Mouse (Mus musculus) forebrain, embryonic 16.5 days (tissue): ENCODE results near the gene Ankib1. TPM values are rescaled to one million over a fixed set of nuclear protein-coding genes. Genes with fewer than 3 reads are reported as not detected.
"Not testable (repeated sequence)": the region's sequence is repeated elsewhere in the genome, so short reads cannot be mapped to it uniquely, and the experiment has no call there.

Experiments
- ATAC-seq: fragments of 200-750 bp; cut with Nextera tagmentation; 2 replicates; pipeline ENCODE4 v1.8.0; 2017; ENCODE audit warnings: mild to moderate bottlenecking, moderate library complexity
- H3K27ac ChIP-seq: fragments of 300-500 bp; sonication (generic); 2 replicates; pipeline ENCODE4 v1.5.1; 2014; ENCODE audit warnings: low read length, control low read depth
- H3K27me3 ChIP-seq: fragments of 300-500 bp; sonication (generic); replicated peaks from 2 replicates; pipeline ENCODE4 v1.6.1; 2014; ENCODE audit warnings: low read length; ENCODE audit not compliant: control insufficient read depth, insufficient read depth
- H3K36me3 ChIP-seq: fragments of 300-500 bp; sonication (generic); 2 replicates; pipeline ENCODE4 v1.6.1; 2014; ENCODE audit not compliant: control insufficient read depth, insufficient read depth
- H3K4me1 ChIP-seq: fragments of 300-500 bp; sonication (generic); replicated peaks from 2 replicates; pipeline ENCODE4 v1.6.1; 2014; ENCODE audit warnings: low read length; ENCODE audit not compliant: control insufficient read depth, insufficient read depth
- H3K4me2 ChIP-seq: fragments of 300-500 bp; sonication (generic); 2 replicates; pipeline ENCODE4 v1.6.1; 2014; ENCODE audit warnings: mild to moderate bottlenecking, low read length, control low read depth
- H3K4me3 ChIP-seq: fragments of 300-500 bp; sonication (generic); replicated peaks from 2 replicates; pipeline ENCODE4 v1.5.1; 2014; ENCODE audit warnings: mild to moderate bottlenecking, low read length, control low read depth
- H3K9ac ChIP-seq: fragments of 300-500 bp; sonication (generic); replicated peaks from 2 replicates; pipeline ENCODE4 v1.6.1; 2014; ENCODE audit warnings: low read depth, low read length, control low read depth
- H3K9me3 ChIP-seq: fragments of 300-500 bp; sonication (generic); 2 replicates; pipeline ENCODE4 v1.6.1; 2016; ENCODE audit warnings: low read length; ENCODE audit not compliant: control insufficient read depth
- WGBS: fragments of 180-500 bp; shearing (Covaris S2); extraction: QIAGEN DNeasy Blood & Tissue Kit; methylation state at CpG from one replicate; pipeline ENCODE4 v1.1.7; 2014; 5-methylcytosine and 5-hydroxymethylcytosine counted together
- polyA plus RNA-seq: library from polyadenylated mRNA; unstranded; fragments of >200 nt; fragmentation: Nextera tagmentation; extraction: Ambion mirVana; gene quantifications from 2 replicates; pipeline ENCODE4 v1.2.1, GENCODE M21; 2015

The Ankib1 gene
- polyA plus RNA-seq, 1 experiment from 2014 or later, result 19.2 TPM

GRCm38 (mm10) chr5:3652903-3653575 is 149.7 kb downstream of the Ankib1 start:
- not testable (repeated sequence) for H3K9me3 ChIP-seq, H3K27ac ChIP-seq, H3K9ac ChIP-seq, H3K4me3 ChIP-seq, H3K4me1 ChIP-seq, H3K36me3 ChIP-seq, H3K4me2 ChIP-seq, H3K27me3 ChIP-seq, ATAC-seq
- WGBS, result 94% methylated on average over 14 of the region's 25 CpGs

DNA sequence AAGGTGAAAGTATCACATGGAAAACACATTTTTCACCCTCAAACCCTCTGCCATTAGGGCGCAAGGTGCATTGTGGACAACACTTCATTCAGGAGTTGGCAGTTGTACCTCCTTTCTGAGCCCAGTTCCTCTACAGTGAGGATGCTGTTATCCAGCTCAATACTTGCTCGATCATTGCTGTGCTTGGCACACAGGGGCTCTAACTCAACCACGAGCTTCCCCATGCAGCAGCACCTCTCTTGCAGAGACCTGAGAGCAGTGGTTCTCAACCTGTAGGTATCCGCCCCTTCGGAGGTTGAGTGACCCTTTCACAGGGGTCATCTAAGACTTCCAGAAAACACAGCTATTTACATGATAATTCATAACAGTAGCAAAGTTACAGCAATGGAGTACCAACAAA is 151.1 kb downstream of the Ankib1 start:
- 86% methylated on average over 5 of the region's 5 CpGs for WGBS
- no peak for ATAC-seq
- H3K27ac ChIP-seq, result no peak overlapping the region
- H3K4me3 ChIP-seq, result no peak overlapping the region
- H3K4me2 ChIP-seq, result no peak overlapping the region
- no peaks in the 10 kb centered on the region for H3K36me3 ChIP-seq
- H3K4me1 ChIP-seq, result peaks cover under 1% of the 10 kb centered on the region
- no peaks in the 10 kb centered on the region for H3K27me3 ChIP-seq
- H3K9ac ChIP-seq, result no peak overlapping the region
- no peaks in the 10 kb centered on the region for H3K9me3 ChIP-seq

GRCm38 (mm10) chr5:3650881-3651280 is 151.8 kb downstream of the Ankib1 start, which contains the start of gene Tmbim7:
Gene Tmbim7 (plus strand): TSS chr5:3651181.
- no peaks in the 10 kb centered on the region for H3K36me3 ChIP-seq
- H3K4me1 ChIP-seq, result peaks cover 5% of the 10 kb centered on the region
- H3K9me3 ChIP-seq, result no peaks in the 10 kb centered on the region
- ATAC-seq, result no peak
- H3K9ac ChIP-seq, result no peak within 1 kb of the TSS
- no peak within 1 kb of the TSS for H3K4me2 ChIP-seq
- H3K4me3 ChIP-seq, result no peak within 1 kb of the TSS
- no peaks in the 10 kb centered on the region for H3K27me3 ChIP-seq
- 67% methylated on average over 6 of the region's 6 CpGs for WGBS
- H3K27ac ChIP-seq, result no peak within 1 kb of the TSS

- no peaks in the 10 kb centered on the region for H3K27me3 ChIP-seq
- ATAC-seq, result no peak
- H3K4me1 ChIP-seq, result peaks cover 10% of the 10 kb centered on the region
- no peak overlapping the region for H3K27ac ChIP-seq
- no peak overlapping the region for H3K4me2 ChIP-seq
- peaks cover 4% of the 10 kb centered on the region; the same call in 1 of the 2 replicates for H3K36me3 ChIP-seq
- H3K4me3 ChIP-seq, result no peak overlapping the region
- 74% methylated on average over 4 of the region's 4 CpGs for WGBS
- H3K9me3 ChIP-seq, result no peaks in the 10 kb centered on the region
- no peak overlapping the region for H3K9ac ChIP-seq
These were observed 153.9 kb downstream of the Ankib1 start for GRCm38 (mm10) chr5:3648849-3649210.

GRCm38 (mm10) chr5:3648206-3648848 is 154.4 kb downstream of the Ankib1 start:
- Histone ChIP-seq H3K27me3 (no peaks in the 10 kb centered on the region), H3K36me3 (peaks cover 4% of the 10 kb centered on the region; the same call in 1 of the 2 replicates), H3K4me2 (peak overlapping the region; percentile 62), H3K4me1 (peaks cover 10% of the 10 kb centered on the region), H3K9me3 (no peaks in the 10 kb centered on the region), H3K4me3 (no peak overlapping the region; the same call in 1 of the 2 replicates), H3K27ac (no peak overlapping the region), H3K9ac (no peak overlapping the region)
- peak; percentile 8; the same call in 1 of the 2 replicates for ATAC-seq
- 55% methylated on average over 4 of the region's 4 CpGs for WGBS

DNA sequence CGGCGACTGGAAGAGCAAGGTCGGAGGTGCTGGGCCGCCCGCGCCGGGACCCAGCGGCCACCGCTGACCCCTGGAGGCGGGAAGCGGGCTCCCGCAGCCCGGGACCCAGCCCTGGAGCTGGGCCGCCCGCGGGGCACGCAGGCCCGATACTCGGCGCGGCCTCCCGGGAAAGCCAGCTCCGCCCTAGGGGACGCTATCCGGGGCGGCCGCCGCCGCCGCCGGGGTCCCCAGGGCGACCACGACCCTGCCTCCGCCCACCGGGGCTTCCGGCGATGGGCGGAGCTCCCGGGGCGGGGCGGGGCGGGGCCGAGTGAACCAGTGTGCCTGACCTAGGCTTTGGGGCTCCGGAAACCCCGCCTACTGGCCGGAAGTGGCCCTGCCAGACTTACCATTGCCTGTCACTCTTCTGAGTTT is 155.0 kb downstream of the Ankib1 start:
- Histone ChIP-seq H3K4me2 (peak overlapping the region; percentile 62), H3K4me1 (peaks cover 10% of the 10 kb centered on the region), H3K36me3 (peaks cover 4% of the 10 kb centered on the region; the same call in 1 of the 2 replicates), H3K9ac (peak overlapping the region; percentile 90), H3K9me3 (no peaks in the 10 kb centered on the region), H3K27ac (peak overlapping the region; percentile 89), H3K4me3 (peak overlapping the region; percentile 92), H3K27me3 (no peaks in the 10 kb centered on the region)
- 0% methylated on average over 20 of the region's 46 CpGs for WGBS
- ATAC-seq, result peak; percentile 95

GRCm38 (mm10) chr5:3646991-3647707 is 155.6 kb downstream of the Ankib1 start:
- Histone ChIP-seq H3K4me3 (peak overlapping the region; percentile 92), H3K9ac (peak overlapping the region; percentile 90), H3K27ac (peak overlapping the region; percentile 89), H3K27me3 (no peaks in the 10 kb centered on the region), H3K4me2 (peak overlapping the region; percentile 62), H3K9me3 (no peaks in the 10 kb centered on the region), H3K4me1 (peaks cover 10% of the 10 kb centered on the region), H3K36me3 (peaks cover 4% of the 10 kb centered on the region; the same call in 1 of the 2 replicates)
- peak; percentile 80 for ATAC-seq
- 0% methylated on average over 58 of the region's 60 CpGs for WGBS

GRCm38 (mm10) chr5:3646539-3646938 is 156.2 kb downstream of the Ankib1 start:
- Histone ChIP-seq H3K4me2 (peak overlapping the region; percentile 62), H3K4me1 (peaks cover 10% of the 10 kb centered on the region), H3K27me3 (no peaks in the 10 kb centered on the region), H3K9ac (peak overlapping the region; percentile 46), H3K27ac (no peak overlapping the region), H3K4me3 (peak overlapping the region; percentile 92), H3K36me3 (peaks cover 4% of the 10 kb centered on the region; the same call in 1 of the 2 replicates), H3K9me3 (no peaks in the 10 kb centered on the region)
- 11% methylated on average over 6 of the region's 6 CpGs for WGBS
- ATAC-seq, result no peak

DNA sequence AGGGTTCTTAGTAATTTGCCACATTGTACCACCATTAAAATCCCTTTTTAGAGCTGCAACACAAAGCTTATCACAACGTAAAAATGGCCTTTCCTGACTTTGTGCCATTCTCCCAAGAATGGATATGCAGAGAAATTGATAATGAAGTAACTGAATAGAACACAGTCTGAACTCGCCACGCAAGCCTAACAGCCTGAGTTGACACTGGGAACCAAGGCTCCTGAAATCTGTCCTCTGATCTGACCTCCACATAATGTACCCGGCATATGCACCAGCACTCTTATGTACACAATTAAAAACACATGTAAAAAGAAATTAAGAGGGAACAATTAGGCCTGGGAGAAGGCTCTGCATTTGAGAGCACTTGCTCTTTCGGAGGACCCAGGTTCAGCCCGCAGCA is 157.4 kb downstream of the Ankib1 start:
- no peaks in the 10 kb centered on the region for H3K27me3 ChIP-seq
- no peak overlapping the region for H3K4me2 ChIP-seq
- H3K4me3 ChIP-seq, result no peak overlapping the region
- ATAC-seq, result no peak
- H3K27ac ChIP-seq, result no peak overlapping the region
- WGBS, result 78% methylated on average over 6 of the region's 6 CpGs
- H3K36me3 ChIP-seq, result peaks cover 8% of the 10 kb centered on the region; the same call in 1 of the 2 replicates
- H3K9ac ChIP-seq, result no peak overlapping the region; the same call in 1 of the 2 replicates
- no peaks in the 10 kb centered on the region for H3K9me3 ChIP-seq
- peaks cover 10% of the 10 kb centered on the region for H3K4me1 ChIP-seq
